Mouse (Mus musculus) kidney, adult 11 months (tissue): ENCODE data around the gene Angptl1.

Source experiments
- DNase-seq: peaks from one replicate; pipeline ENCODE4 v3.0.0; 2022

Angptl1 gene

DNA sequence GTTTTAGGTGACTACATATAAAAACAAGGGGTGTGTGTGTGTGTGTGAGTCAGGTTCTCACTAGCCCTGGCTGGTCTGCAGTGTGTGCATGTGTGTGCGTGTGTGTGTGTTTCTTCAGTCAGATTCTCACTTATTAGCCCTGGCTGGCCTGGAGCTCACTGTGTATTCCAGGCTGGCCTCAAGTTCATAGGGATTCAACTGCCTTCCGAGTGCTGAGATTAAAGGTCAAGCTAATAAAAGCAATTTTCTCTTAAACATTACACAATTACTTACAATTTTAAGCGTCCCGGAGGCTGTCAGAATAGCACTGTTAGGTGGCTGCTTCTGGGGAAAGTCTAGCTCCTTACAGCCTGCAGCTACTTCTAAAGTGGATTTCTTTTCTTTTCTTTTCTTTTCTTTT is at the start of gene Angptl1:
TSS of gene Angptl1 (plus strand) at position 386 of the 400 bp plus-strand sequence.
- DNase-seq: peak; percentile 30

DNA sequence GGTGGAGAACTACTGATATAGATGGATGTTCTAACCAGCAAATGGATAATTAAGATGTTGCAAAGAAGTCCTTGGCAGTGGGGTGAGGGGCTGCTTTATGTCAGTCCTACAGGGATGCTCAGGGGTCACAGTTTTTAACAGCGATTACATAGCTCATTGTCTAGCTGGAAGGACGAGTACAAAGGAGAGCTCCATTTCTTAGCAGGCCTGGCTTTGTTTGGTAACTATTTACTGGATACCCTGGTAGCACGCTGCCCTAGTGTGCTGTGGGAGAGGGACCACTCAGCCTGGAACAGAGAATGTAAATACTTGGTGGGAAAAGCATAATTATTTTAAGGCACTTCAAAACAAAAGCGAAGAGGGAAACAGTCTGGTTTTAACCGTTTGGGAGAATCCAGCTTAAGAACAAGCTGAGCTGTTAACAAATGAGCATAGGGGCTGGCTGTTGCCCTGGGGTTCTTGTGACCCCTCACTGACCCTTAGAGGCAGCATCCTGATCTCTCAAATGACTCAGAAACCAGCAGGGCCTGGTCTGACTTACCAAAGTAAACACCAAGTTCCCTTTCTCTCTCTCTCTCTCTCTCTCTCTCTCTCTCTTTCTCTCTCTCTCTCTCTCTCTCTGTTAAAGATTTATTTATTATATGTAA is 48.4 kb upstream of the Angptl1 start:
- no peak for DNase-seq

DNA sequence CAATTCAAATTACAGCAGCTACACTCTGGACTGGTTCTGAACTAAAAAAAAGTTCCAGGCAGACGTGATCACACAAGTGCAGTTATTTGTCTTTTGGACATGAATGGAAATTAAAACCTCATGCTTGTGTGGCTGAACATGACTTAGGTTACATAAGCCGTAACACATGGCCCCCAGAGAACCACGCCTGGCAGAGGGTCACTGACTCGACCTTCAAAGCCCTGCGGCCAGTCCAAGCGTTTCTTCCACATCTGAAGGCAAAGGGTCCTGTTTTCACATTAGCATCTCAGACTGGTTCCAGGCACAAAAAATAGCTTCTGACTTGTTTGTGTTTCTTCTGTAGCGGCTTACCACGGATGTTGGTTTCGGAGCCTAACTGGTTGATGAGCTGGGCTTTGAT is 42.1 kb upstream of the Angptl1 start:
- DNase-seq: peak; percentile 39

DNA sequence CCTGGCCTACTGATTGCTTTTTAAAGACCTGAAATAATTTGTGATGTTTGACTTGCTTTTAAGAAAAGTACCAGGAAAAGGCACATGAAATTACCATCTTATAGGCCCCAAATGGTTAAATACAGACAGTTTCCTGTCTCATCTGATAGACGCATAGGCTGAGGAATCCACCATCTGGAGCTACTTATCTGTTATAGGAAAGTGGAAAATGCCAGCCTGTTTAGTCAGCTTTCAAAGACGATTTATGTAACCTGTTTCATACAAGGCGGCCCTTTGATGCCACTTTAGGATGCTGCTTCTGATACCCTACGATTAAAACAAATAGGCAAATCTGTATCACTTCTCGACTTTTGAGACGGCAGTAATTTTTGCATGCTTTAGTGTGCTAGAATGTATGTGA is 37.1 kb upstream of the Angptl1 start:
- no peak for DNase-seq

DNA sequence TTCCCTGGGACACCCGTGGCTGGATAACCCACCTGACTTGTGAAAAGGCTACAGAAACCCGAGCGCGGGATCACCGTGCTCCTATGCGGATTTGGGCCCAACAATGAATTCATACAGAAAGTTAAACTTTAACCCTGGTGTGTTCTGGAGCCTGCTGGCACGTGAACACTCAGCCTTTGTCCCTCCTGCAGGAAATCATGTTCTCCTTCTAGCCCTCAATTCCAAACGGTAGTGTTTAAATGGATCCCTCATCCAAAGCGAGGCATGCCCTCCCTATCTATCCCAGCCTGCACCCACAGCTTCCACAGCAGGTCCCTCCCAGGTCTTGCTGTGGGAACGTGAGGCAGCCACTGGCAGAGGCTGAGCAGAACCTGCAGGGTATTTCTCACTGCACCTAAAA is 30.0 kb upstream of the Angptl1 start:
- peak; percentile 57 for DNase-seq

DNA sequence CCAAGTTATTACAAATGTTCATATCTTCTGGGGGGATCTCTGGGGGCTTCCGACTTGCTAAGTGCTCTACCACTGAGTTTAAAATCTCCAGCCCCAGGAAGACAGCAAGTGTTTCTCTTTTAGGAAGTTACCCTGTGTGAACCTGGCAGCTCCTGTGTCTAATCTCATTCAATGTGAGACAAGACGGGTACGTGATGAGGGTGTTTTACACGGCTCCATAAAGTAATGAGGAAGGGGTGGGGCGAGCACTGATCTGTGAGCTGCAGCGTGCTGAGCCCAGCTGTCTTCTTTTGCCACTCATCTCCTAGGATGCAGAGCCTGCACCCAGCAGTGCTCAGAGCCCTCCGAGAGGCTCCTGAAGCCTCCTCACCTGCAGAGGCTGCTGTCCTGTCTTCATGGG is 26.4 kb upstream of the Angptl1 start:
- DNase-seq: no peak

DNA sequence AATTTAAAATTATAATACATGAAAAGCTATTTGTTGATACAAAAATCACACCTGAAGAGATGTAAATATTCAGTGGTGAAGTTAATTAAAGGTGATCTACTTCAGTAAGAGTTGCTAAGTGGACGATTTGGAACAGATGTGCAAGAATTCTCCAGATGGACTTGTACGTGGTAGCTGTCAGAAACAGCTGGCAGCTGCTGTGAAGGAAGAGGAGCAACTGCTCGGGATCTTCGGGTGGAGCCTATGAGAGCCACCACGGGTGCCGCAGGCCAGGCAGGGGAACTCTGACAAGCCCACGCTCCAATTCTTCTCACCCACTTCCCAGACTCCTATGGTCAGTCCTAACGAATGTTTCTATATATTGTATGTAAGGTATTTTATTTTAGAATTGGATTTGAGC is 25.6 kb upstream of the Angptl1 start:
- DNase-seq: no peak

DNA sequence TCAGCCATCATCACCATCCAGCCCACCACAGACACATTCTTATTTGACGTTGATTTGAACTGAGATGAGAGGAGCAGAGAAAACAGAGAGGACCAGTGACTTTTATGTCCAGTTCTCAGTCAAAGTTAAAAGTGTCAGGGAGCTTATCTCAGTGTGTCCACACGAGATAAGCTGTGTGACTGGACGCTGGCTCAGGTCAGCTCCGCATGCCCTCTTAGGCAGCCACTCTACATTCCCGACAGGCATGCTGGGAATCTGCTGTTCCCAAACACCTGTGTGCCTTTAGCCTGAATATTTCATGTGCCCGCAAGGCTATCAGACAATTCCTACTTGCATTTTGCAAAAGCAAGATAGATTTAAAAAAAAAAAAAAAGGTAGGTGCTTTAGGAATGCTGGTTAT is 24.9 kb upstream of the Angptl1 start:
- no peak for DNase-seq

DNA sequence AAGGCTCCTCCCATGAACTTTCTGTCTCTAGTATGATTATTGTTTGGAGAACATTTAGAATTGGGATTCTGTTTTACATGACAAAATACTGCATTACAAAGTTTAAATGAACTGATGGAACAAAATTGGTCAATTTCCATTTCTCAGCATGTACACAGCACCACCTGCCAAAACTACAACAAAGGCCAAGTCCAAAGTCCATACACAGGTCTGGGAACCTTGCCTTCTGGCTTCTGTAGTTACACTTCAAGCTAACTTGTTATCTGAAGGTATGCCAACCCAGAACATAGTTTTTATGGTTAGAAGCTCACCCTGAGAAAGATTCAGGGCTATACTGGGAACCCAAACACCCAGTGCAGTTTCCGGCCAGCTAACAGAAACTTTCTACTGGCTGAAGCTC is 19.1 kb upstream of the Angptl1 start:
- peak; percentile 64 for DNase-seq

DNA sequence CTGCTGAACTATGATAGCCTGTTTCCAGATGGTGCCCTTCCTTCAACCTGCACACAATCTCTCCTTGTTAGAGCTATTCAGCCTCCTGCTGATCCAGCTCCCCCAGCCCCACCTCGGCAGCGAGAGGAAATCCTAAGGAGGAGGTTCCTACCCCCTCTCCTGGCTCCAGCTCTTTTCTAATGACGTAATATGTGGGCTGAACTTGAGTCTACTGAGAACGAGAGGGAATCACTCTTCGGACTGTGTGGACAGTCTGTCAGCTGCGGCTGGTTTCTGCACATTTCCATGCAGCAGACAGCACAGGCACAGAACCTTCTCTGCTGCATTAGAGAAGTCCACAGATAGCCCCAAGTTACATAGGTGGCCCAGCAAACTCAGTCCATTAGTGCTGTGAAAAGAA is 333 bp downstream of the Angptl1 start:
- peak; percentile 33 for DNase-seq

DNA sequence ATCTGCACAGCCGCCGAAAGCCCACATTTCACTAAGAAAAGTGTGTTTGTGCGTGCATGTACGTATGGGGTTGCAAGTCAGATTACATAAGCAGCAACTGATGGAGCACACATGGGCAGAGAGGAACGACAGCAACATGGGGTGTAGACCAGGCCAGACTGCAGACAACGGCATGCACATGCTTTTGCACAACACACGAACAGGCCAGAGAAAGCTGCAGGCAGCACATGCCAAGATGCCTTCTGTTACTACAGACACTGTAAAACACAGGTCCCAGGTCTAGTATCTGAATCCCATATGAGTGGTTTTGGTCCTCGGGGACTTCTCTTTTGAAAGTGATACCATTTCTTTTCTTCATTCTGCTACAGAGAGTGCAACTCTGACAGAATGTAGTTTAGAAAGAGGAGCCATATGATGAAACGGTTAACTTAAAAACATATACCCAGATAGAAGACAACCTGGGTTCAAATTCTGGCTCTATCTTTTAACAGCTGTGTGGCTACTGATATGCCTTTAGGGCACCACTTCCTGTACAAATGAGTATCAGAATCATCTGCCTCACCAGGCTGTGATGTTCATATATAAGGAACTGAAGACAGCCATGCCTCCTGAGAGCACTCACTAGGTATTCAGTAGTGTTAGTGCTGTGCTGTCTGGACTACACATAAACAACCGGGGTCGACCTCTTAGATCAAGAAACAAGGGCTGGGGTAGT is 3.4 kb downstream of the Angptl1 start:
- DNase-seq: no peak

DNA sequence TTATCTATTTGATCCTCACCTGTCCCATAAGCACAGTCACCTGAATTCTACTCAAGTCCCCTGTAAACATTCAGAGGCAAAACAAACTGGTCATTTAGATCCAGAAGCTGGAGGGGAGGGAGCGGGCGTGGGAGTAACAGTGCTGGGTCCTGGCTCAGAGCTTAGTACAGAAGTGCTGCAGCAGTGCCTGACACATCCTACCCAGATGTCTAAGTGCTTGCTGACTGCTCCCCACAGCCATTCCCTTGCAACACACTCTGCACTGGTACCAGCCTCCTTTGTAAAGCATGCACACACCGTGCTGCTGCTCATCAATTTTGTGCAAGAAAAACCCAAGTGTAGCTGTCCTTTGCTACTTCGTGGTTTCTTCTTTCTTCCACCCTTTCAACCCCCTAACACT is 8.7 kb downstream of the Angptl1 start:
- DNase-seq: no peak

DNA sequence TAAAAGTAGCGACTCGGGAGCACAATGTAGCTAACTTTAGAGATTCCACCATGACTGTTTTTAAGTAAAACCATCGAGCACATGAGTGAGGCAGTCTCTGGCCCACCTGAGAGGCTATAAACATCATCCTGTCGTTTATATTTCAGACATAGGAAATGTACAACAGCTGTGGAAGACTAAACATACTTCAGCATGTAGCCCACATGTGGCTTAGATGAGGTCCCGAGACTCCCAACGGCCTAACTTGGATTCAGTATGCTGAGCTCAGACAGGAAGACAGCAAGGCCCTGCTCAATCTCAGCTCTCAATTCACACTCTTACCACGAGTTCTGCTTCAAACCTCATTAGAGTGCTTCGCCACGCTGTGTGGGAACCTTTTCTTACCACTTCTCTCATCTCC is 14.0 kb downstream of the Angptl1 start:
- no peak for DNase-seq

DNA sequence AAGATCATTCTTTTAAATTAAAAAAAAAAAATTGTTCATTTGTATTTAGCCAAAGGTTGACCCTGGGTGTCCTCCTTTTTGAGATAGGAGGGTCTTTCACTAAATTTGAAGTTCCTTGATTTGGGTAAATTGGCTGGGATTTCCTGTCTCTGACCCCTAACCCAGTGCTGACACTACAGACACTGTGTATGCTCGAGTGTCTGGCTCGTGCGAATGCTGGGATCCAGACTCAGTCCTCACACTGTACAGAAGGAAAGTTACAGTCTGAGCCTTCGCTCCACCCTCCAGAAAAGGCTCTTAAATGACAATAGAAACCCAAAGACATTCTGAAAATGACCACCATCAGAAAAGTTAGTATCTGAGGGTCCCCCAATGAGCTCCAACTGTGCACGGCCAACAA is 14.5 kb downstream of the Angptl1 start:
- DNase-seq: no peak

DNA sequence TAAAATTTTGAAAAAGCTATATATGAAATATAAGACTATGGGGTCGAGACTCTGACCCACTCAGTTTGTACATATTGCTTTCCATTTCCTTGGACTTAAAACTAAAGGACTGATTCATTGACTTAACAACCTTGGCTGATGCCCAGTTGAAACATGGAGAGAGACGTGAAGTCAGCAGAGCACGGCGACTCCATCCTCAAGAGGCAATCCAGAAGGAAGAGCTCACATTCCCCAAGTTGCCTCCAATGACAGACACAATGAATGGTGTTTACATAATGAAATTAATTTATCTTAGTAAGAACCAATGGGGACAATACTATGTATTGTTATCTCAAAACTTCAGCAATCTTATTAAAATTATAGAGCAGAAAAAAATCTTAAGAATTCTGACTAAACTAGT is 16.2 kb downstream of the Angptl1 start:
- DNase-seq: no peak

DNA sequence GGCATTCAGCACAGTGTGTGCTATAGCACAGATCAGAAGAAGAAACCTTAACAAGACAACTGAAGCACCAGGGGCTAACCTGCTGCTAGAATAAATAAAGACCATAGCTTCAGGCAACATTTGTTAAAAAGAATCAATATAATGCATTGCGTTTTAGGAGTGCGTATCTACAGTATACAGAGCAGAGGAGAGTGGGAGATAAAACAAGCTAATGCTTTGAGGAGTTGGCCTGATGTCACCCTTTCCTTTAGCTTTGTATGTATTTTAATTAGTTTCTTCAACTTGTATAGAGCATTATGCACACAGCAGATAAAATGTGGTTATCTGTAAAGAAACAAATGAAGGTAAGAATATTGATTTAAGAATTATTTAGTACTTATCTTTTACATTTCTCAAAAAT is 18.3 kb downstream of the Angptl1 start:
- DNase-seq: no peak

DNA sequence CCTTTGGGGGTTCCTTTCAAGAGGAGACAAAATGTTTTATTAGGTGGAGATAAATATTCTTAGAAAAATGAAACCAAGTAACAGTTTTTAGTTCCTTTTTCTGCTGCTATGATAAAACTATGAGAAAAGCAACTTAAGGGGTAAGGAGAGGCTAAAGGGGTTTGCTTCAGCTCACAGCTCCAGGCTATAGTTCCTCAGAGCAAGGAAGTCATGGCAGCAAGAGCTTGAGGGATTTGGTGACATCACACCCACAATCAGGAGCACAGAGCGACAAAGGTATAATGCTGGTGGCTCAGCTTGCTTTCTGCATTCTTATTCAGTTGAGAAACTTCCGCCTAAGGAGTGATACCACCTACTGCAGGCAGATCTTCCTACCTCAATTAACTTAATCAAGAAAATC is 20.8 kb downstream of the Angptl1 start:
- DNase-seq: no peak

DNA sequence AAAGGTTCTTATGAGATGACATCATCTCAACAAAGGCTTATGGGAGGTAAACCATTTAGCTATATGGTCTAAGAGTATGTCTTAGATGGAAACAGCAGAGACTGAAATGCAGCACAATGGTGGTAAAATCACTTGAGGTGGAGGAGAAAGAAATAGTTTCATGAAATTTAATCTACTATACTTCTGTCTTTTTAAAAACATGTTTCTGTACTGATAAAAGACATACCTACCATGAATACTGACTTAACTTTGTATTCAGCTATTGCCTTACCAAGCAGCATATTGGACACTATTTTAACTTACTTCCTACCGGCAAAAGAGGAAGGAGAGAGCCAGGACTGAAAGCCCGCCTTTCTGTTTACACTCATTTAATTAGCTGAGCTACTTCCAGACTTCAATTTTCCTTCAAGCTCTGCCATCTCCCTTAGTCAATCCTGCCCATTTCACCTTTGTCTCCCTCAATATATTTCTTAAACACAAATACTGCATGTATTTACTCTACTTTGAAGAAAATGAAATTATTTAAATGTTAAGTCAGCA is 21.4 kb downstream of the Angptl1 start:
- DNase-seq: no peak

DNA sequence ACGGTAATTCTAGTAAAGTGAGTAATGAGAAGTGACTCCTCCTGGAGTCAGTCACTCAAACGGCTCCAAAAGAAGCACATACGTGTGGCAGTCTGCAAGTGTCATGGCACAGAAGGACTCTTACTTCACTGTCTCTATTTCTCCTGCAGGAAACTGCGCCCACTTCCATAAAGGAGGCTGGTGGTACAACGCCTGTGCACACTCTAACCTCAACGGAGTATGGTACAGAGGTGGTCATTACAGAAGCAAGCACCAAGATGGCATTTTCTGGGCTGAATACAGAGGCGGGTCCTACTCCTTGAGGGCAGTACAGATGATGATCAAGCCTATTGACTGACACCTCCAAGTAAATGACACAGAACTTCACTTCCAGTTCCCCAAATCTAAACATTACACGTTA is 21.9 kb downstream of the Angptl1 start:
- DNase-seq: no peak

DNA sequence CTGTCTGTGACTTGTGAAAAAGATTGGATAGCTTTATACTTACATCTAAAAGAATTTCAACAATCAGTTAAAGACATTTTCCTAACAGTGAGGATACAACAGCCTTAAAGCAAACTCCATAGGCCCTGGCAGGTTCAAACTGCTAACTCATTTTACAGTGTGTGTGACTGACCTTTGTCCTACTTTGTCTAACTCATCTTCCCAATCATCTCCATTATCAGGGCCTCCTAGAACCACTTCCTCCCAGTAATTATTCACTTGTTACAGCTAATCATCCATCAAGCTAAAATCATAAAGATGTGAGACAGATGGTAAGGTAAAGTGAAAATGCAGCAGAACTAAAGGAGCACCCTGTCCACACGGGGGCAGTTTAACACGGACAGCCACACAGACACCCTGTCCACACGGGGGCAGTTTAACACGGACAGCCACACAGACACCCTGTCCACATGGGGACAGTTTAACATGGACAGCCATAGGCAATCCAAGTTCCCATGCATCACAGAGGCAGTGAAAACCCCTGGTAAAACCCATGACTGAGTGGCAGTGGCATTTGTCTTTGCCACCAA is 23.2 kb downstream of the Angptl1 start:
- DNase-seq: no peak

DNA sequence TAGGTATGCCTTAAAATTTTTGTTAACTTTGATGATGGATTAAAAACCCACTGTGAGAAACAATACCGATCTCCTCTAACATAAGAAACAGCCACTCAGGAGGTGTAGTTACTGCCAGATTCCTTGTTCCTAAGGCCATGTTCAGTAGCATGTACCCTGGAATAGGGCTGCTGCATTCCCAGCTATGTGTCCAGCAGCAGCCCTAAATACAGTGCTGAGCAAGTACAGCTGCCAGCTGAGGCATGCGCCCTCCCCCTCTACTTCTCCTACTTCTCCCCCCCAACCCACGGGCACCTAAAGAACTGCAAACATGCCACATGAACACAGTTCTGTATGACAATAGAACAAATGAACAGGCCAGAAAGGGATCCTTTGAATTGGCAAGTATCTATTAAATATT is 25.4 kb downstream of the Angptl1 start:
- no peak for DNase-seq

DNA sequence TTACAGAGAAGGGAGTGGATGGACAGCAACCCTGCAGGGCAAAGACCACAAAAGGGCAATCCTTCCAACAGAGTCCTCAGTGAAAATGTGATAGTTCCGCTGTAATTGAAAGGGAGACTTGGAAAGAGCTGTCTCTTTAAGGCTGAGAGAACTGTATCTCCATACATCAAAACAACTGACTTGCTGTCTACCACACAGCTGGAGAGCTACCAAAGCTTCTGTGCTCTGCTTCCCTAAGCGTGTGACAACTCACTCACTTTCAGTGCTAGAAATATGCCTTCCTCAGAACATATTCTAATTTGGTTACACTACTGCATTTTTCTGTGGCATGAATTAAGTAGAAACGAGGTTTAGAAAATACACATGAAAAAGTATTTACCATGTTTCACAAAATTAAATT is 25.9 kb downstream of the Angptl1 start:
- no peak for DNase-seq

DNA sequence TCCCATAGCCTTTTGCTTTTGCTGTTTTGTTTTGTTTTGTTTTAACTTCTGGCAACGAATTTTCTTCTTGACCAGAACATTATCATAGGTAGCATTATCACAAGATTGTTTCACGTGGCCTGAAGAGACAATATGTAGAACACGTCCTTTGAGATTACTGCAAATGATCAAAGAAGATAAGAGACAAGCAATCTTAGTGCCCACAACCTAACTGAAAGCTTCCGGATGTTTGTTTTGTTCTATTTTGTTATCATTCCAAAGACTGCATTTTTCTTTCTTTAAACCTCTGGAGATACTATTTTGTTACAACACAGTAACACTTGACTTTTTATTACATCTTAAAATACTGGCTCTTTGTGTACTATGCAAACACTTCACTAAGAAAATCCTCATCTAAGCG is 31.7 kb downstream of the Angptl1 start:
- no peak for DNase-seq

DNA sequence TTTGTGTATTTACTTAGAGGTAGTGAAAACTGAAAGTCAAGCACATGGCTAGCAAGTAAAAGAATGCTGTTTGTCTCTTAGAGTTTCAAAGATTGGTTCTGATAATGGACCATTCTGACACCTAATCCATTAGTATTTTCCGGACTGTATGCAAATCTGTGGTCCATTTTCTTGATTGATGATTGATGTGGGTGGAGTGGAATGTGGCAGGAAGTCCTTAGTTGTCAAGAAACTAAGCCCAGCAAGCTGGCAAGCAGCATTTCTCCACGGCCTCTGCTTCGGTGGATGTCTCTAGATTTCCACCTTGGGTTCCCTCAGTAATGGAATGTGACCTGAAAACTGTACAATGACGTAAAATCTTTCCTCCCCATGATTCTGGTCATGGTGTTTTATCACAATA is 32.3 kb downstream of the Angptl1 start:
- DNase-seq: no peak
